Mouse (Mus musculus) embryonic stem cell, embryonic (primary cell): ENCODE measurements at regions not wholly inside any gene's neighbourhood (a gene's known extent, or its start where the extent isn't known, plus 50 kb on each side); places are given as distances from the start of the nearest gene placed in this dataset.

Source experiments
- CTCF ChIA-PET, 4 experiments: fragments of 300-600 bp in 2 of 4; fragments of 350-600 bp in 2 of 4; sonication (Branson Sonifier 250); formaldehyde crosslinking; loops; one replicate each; lab custom pipeline; 2022; ENCODE audit warnings: inconsistent platforms in 2 of 4; lab: Charles Lee
- POLR2A ChIA-PET, 4 experiments: fragments of 300-600 bp in 2 of 4; fragments of 350-600 bp in 2 of 4; sonication (Branson Sonifier 250); formaldehyde crosslinking; loops; one replicate each; lab custom pipeline; 2022; ENCODE audit warnings: antibody characterized with exemption in 4 of 4, inconsistent platforms in 1 of 4; lab: Charles Lee

DNA sequence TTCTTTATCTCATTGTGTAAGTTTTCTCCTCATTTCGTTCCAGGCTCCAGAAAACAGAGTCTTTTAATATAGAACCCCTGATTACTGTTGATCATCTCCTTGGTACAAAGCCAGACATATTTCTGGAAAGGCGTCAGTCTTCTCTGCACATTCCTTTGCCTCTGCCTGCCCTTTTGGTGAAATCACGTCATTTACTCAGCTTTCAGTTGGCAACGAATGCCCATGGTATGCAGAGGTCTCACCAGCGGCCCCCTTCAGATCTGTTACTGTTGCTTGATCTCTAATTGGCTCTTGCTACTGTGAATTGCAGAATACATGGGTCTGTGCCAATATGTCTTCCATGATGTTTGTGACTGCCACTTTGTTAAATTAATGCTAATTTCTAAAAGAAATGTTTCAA lies 412.0 kb upstream of the Pitx2 start:
- CTCF ChIA-PET = no interaction called here
- POLR2A ChIA-PET = no interaction called here

DNA sequence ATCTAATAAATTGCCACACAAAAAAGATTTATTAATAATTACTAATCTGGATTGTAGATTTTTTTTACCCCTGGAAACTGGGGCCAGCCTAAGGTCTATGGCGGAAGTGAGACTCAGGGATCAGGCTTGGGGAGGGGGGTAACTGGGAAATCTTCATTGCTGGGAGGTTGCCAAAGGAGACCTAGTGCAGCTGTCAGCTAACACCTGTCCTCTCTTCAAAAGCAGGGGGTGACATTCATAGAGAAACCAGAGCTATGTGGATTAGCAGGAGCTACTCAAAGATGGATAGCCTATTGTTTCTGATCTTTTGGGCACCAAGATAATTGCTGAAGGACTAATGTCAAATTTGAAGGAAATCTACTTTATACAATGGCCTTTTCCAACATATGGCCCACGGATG lies 403.7 kb upstream of the Pitx2 start:
- ChIA-PET POLR2A (no interaction called here), CTCF (no interaction called here)

DNA sequence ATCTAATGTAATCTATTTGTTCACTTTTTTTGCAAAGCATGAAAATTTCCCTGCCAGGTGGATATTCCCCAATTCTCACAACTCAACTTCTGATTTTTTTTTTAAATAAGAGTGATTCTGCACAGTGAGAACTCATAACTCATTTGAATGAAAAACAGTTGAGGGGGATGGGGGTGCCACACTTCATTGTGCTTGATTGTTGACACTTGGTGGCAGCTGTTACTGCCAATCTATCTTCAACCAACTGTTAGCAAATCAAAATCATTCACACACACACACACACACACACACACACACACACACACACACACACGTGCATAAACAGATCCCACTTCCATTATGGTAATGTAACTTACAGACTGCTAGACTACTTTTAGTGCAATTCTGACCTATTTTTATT lies 401.8 kb upstream of the Pitx2 start:
- ChIA-PET CTCF (no interaction called here), POLR2A (no interaction called here)

- ChIA-PET POLR2A (no interaction called here), CTCF (no interaction called here)
Observed at GRCm38 (mm10) chr3:128829371-128830160, 370.1 kb upstream of the Pitx2 start.

DNA sequence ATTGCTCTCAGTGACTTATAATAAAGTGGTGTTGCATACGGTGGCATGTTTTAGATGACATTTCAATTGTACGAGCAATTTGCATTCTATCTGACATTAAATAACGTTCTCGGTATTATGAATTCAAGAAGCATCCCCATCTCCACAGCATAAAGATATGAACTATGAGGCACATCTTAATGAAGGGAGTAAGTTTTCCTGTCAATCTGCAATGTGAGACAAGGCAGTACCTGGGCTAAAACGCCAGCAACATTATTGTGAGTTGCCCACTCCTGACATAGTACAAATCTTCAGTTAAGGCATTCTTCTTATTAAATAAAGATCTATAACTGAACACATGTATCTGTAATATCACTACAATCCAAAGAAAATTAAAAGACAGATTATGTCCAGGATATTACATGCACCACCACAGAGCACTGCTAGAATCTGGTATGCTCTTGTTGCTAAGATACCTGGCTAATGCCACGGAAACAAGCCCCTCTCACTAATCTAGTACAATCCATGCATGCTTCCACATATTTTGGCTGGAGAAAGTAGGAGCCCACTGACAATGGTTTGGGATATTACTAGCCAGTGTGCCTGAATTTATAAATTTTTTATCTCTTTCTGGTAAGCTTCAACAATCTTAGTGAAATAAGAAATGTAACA lies 349.2 kb upstream of the Pitx2 start:
- CTCF ChIA-PET = no interaction called here
- POLR2A ChIA-PET = no interaction called here

GRCm38 (mm10) chr3:128856515-128856914 lies 343.2 kb upstream of the Pitx2 start:
- ChIA-PET CTCF (no interaction called here), POLR2A (interaction anchor here in 1 of 4 experiments (0.6 kb wide), 1 partner anchor 48 kb away, joined by 4 read pairs; no protein-coding TSS in a partner anchor)

DNA sequence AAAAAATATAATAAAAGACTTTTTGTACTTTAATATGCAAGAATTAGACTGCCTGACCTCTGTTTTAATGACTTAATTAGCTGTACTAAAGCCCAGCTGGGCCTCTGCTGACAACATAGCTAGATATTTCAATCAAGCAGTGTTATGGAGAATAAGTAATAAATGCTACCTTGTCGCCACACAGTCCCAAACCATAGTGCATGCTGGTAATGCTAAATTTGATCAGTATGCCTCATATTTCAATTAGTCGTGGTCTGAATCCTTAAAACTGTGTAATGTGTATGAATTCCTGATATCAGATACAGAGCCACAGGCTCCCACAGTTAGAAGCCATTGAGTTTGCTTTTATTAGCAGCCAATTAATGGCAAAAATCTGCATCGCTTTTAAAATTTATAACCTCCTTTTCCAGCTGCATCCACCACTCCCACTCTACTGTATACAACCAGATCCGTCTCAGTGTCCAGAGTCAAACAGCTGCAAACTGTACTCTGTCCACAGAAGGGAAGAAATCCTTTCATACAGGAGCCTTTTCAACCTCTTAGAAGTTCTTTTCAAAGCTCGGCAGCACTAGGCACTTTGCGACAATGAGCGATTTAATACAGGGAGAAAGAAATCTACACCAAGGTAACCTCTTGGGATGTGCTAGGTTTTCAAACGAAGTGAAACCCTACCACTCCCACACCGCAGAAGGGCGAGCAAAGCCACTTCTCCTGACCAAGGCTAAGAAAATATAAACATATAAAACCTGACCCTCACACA lies 317.8 kb upstream of the Pitx2 start:
- ChIA-PET CTCF (no interaction called here), POLR2A (no interaction called here)

DNA sequence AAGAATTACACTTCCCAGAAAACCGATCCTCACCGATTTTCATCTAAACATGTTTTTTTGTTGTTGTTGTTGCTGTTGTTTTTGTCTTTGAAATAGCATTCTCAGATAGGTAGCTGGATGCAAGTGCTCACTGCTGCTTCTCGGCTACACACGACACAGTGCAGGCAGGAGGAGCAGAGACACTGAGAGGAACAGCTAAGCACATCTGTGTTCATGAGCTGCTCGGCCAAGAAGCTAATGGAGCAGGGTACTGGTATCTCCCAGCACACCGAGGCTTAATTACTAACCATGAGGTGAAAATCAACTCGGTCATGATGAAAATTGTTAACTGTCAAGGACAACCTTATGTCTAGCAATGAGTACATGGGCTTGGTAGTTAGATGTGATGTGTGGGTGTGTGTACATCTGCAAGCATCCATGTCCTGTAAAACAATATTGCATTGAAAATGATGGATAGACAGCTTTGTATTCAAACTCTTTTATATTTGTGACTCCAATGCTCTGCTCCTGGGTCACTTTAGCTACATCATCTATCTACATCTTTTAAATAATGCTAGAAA lies 316.0 kb upstream of the Pitx2 start:
- CTCF ChIA-PET = no interaction called here
- POLR2A ChIA-PET = no interaction called here

DNA sequence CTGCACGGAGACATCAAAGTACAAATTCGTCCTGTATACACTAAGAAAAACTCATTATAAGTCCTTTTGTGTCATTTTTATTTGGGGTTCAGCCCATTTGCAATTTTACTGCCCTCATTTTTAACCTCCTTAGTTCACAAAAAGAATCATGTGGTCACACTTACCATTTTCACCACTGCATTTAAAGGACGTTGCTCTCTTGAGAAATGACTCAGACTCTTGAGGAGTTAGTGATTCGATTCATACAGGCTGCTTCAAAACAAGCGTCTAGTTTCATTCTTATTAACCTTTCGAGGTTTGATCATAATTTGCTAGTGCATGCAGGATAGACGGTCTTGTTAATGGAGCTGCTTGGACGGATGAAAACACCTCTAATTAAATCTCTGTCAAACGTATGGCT lies 313.0 kb upstream of the Pitx2 start:
- POLR2A ChIA-PET = no interaction called here
- CTCF ChIA-PET = no interaction called here

DNA sequence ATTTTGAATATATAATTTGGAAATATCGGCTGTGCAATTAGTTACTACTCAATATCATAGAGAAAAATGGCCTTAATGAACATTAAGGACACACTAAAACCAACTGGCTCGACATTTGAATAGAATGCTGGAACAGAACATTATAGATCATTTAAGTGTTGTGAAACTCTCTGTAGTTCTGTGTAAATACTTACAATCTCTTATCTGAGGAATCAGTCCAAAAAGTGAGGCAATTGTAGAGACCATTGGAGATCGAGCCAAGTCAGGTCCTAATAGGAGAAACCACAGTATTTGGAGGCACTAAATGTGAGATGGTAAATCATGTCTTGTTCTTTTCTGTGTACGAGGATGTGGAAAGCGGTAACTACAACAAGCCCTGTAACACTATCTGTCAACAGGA lies 308.6 kb upstream of the Pitx2 start:
- CTCF ChIA-PET = no interaction called here
- POLR2A ChIA-PET = no interaction called here

GRCm38 (mm10) chr3:128896628-128897027 lies 303.1 kb upstream of the Pitx2 start:
- ChIA-PET CTCF (no interaction called here), POLR2A (no interaction called here)

- CTCF ChIA-PET = no interaction called here
- POLR2A ChIA-PET = no interaction called here
Observed at GRCm38 (mm10) chr3:128911122-128911521, 288.6 kb upstream of the Pitx2 start.

DNA sequence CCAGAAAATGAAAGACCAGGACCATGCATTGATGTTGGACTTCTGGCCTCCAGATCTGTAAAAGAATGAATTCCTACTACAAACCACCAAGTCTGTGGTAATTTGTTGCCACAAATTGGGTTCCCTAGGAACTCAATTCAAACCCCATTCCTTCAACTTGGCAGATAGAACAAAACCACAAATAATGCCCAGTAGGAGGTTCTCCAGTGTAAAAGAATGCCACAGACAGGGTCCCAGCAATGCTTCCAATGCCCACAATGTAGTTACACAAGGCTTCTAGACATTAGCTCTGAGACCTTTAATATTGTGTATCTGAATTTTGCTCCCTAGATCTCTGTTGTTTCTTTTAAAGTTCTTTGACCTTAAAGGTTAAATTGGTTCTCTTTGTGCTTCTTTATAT lies 278.2 kb upstream of the Pitx2 start:
- POLR2A ChIA-PET = no interaction called here
- CTCF ChIA-PET = no interaction called here

- POLR2A ChIA-PET = no interaction called here
- CTCF ChIA-PET = no interaction called here
Observed at GRCm38 (mm10) chr3:128922150-128922549, 277.5 kb upstream of the Pitx2 start.

- ChIA-PET CTCF (no interaction called here), POLR2A (no interaction called here)
Observed at GRCm38 (mm10) chr3:128938536-128938935, 261.1 kb upstream of the Pitx2 start.

DNA sequence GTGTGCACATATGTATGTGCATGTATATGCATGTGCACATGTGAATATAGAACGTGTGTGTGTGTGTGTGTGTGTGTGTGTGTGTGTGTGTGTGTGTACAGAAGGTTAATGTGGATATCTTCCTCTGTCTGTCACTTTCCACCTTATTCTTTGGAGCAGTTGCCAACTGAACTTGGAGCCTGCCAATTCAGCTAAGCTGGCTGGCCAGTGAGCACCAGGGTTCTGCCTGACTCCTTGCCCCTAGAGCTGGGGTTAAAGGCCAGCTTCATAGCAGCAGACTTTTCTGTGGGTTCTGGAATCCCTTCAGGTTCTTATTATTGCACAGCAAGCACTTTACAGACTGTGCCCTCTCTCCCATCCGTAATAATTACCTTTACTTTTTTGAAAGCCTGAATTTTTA lies 258.5 kb upstream of the Pitx2 start:
- ChIA-PET POLR2A (no interaction called here), CTCF (no interaction called here)

- CTCF ChIA-PET = no interaction called here
- POLR2A ChIA-PET = no interaction called here
Observed at GRCm38 (mm10) chr3:128944631-128945030, 255.0 kb upstream of the Pitx2 start.

GRCm38 (mm10) chr3:128954886-128955285 lies 244.8 kb upstream of the Pitx2 start:
- ChIA-PET CTCF (no interaction called here), POLR2A (no interaction called here)

DNA sequence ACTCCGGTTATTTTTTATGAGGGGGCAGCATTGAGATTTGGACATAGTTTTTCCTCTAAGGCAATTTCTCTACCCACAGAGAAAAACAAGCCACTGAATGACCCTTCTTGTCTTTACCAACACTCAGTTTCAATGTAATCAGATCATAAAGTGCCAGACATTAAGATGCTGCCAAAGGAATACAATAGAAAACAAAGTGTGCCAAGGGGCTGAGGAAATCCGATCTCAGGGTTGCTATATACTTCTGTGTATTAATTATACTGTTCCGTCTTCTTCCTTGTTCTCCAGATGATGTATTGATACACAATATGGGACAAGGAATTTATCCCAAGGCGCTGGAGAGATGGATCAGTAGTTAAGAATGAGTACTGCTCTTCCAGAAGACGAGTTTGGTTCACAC lies 222.9 kb upstream of the Pitx2 start:
- ChIA-PET POLR2A (no interaction called here), CTCF (no interaction called here)

- ChIA-PET POLR2A (no interaction called here), CTCF (no interaction called here)
Observed at GRCm38 (mm10) chr3:128990183-128990912, 209.3 kb upstream of the Pitx2 start.
